Mouse (Mus musculus): ENCODE results near the gene Nmnat3.

DNA sequence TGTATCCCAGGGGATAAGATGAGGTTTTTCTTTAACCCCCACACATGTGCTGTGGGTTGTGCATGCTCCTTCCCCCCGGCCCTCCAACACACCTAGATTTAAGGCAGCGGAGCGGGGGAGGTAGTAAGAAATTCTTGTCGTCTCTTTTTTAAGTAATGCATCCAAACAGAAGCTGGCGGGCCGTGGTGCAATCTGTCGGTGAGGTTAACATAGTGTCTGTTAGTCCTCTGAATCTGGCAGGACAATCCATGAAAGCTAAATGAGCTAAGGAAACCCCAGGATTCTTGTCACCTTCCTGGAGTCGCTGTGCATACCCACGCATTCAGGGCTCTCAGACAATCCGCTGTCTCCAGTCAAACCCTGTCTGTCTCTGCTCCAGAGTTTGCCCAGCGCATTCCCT, 87.7 kb downstream of the Nmnat3 start:
- TF ChIP-seq HCFC1 (IDR thresholded peaks at IDR 0.05; ENCODE audit: borderline replicate concordance, insufficient read depth, low read length) (no peak), MAFK (IDR thresholded peaks at IDR 0.05; ENCODE audit: insufficient read depth, low read depth, low read length) (no peak)
